Mouse (Mus musculus) stomach, embryonic 16.5 days (tissue): ENCODE measurements around the gene Gm20075. TPM values are rescaled to one million over a fixed set of nuclear protein-coding genes. Genes with fewer than 3 reads are reported as not detected.
"Not testable (repeated sequence)": the region's sequence is repeated elsewhere in the genome, so short reads cannot be mapped to it uniquely, and the experiment has no call there.

Source experiments
- ATAC-seq: fragments of 200-750 bp; cut with Nextera tagmentation; 2 replicates; pipeline ENCODE4 v1.8.0; 2017; ENCODE audit warnings: moderate number of reproducible peaks, moderate TSS enrichment; ENCODE audit not compliant: insufficient read depth, low FRiP score
- H3K27ac ChIP-seq: fragments of 300-500 bp; sonication (generic); 2 replicates; pipeline ENCODE4 v1.5.1; 2014; ENCODE audit warnings: low read length
- H3K27me3 ChIP-seq: fragments of 300-500 bp; sonication (generic); 2 replicates; pipeline ENCODE4 v1.6.1; 2014; ENCODE audit warnings: low read length, control low read depth, mixed read lengths; ENCODE audit not compliant: control insufficient read depth, insufficient read depth
- H3K36me3 ChIP-seq: fragments of 300-500 bp; sonication (generic); 2 replicates; pipeline ENCODE4 v1.6.1; 2014; ENCODE audit warnings: low read length; ENCODE audit not compliant: control insufficient read depth, insufficient read depth
- H3K4me1 ChIP-seq: fragments of 300-500 bp; sonication (generic); 2 replicates; pipeline ENCODE4 v1.6.1; 2014; ENCODE audit warnings: low read length, control low read depth, mixed read lengths; ENCODE audit not compliant: control insufficient read depth, insufficient read depth
- H3K4me2 ChIP-seq: fragments of 300-500 bp; sonication (generic); 2 replicates; pipeline ENCODE4 v1.6.1; 2014; ENCODE audit warnings: low read depth, low read length, mixed read lengths
- H3K4me3 ChIP-seq: fragments of 300-500 bp; sonication (generic); replicated peaks from 2 replicates; pipeline ENCODE4 v1.5.1; 2014; ENCODE audit warnings: mild to moderate bottlenecking, low read length
- H3K9ac ChIP-seq: fragments of 300-500 bp; sonication (generic); 2 replicates; pipeline ENCODE4 v1.6.1; 2014; ENCODE audit warnings: low read length
- H3K9me3 ChIP-seq: fragments of 300-500 bp; sonication (generic); replicated peaks from 2 replicates; pipeline ENCODE4 v1.6.1; 2016; ENCODE audit warnings: low read length, control low read depth; ENCODE audit not compliant: control insufficient read depth
- WGBS: fragments of 180-500 bp; shearing (Covaris S2); extraction: QIAGEN DNeasy Blood & Tissue Kit; methylation state at CpG from one replicate; pipeline ENCODE4 v1.1.7; 2014; 5-methylcytosine and 5-hydroxymethylcytosine counted together
- polyA plus RNA-seq: library from polyadenylated mRNA; unstranded; fragments of >200 nt; fragmentation: Nextera tagmentation; extraction: Ambion mirVana; gene quantifications from 2 replicates; pipeline ENCODE4 v1.2.1, GENCODE M21; 2015

The Gm20075 gene
- polyA plus RNA-seq, 1 experiment from 2014 or later = 18.2 TPM

DNA sequence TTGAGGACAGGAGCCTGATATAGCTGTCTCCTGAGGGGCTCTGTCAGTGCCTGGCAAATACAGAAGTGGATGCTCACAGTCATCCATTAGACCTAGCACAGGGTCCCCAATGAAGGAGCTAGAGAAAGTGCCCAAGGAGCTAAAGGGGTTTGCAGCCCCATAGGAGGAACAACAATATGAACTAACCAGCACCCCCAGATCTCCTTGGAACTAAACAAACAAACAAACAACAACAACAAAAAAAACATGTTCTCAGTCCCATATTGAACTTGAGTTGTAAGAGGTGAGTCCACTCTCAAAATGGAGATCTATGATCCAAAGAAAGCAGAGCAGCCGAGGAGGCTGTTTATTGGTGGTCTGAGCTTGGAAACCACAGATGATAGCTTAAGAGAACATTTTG, 578 bp upstream of the Gm20075 start, which contains the start of gene Gm17190:
Gene Gm17190, plus strand, starts transcription at position 301 of the 400 bp plus-strand sequence.
- H3K36me3 ChIP-seq, ATAC-seq, H3K27me3 ChIP-seq, H3K4me3 ChIP-seq, H3K4me2 ChIP-seq, H3K9me3 ChIP-seq, H3K9ac ChIP-seq, H3K27ac ChIP-seq, H3K4me1 ChIP-seq: not testable (repeated sequence)
- WGBS = 85% methylated on average over 1 of the region's 1 CpGs

DNA sequence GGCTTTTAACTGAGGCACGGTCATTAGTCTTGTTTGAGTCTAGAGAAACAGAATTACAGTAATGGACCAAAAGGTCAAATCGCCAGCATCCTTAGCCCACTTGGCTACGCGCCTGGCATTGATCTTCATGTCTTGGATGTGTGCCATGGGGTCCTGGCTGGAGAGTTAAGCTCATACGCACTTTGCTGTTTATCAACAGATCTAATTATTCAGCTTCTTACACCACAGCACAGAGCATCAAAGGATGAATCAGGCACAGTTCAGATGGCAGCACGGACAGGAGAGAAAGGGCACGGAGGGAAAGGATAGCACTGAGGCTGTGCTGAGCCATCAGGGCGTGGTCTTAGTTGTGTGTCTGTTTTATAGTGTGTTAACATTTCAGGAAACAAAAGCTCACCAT, 7.6 kb downstream of the Gm20075 start:
- Histone ChIP-seq H3K27ac (no peak overlapping the region), H3K9ac (no peak overlapping the region), H3K4me3 (no peak overlapping the region), H3K9me3 (no peaks in the 10 kb centered on the region), H3K4me1 (no peaks in the 10 kb centered on the region), H3K27me3 (no peaks in the 10 kb centered on the region), H3K4me2 (no peak overlapping the region), H3K36me3 (no peaks in the 10 kb centered on the region)
- WGBS = 47% methylated on average over 8 of the region's 8 CpGs
- ATAC-seq = no peak

DNA sequence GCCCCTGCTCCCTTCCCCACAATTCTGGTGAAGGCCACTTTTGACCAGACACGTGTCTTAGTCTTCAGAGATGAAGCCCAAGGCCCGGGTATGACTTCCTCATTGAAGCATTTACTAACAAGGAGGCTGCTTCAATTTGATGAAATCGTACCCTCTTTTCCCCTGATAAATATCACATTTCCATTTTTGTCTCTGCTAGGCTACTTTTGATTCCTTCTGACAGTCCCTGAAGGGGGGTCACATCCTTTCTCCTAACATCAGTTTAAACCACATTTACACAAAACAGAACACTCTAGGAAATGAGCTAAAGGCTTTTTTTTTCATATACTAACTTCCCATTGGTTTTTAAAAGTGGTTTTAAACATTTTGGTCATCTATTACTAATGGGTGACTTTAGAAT, 28.4 kb downstream of the Gm20075 start:
- H3K4me1 ChIP-seq = no peaks in the 10 kb centered on the region
- 78% methylated on average over 3 of the region's 3 CpGs for WGBS
- no peaks in the 10 kb centered on the region for H3K36me3 ChIP-seq
- no peak overlapping the region for H3K4me2 ChIP-seq
- no peak overlapping the region for H3K4me3 ChIP-seq
- no peaks in the 10 kb centered on the region for H3K9me3 ChIP-seq
- no peaks in the 10 kb centered on the region for H3K27me3 ChIP-seq
- no peak overlapping the region for H3K27ac ChIP-seq
- no peak for ATAC-seq
- no peak overlapping the region for H3K9ac ChIP-seq

DNA sequence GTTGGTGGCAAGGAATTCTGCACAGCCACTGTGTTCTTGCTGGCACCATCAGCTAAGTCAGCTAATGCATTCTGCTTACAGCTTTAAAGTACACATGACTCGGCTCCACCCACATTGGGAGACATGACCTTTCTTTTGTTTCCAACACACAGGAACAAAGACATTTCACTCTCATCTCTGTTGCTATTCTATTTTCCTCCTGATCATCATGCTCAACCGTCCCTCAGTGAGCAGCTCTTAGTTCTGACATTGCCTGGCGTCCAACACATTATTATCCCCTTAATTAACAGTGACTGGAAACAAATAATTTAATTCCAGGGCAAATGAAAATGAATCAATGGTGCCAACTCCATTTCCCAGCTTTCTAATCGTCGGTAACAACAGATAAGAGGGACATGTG, 35.8 kb downstream of the Gm20075 start:
- Histone ChIP-seq H3K27me3 (no peaks in the 10 kb centered on the region), H3K4me3 (no peak overlapping the region), H3K9me3 (no peaks in the 10 kb centered on the region; the same call in 1 of the 2 replicates), H3K27ac (no peak overlapping the region), H3K36me3 (no peaks in the 10 kb centered on the region), H3K4me2 (no peak overlapping the region), H3K9ac (no peak overlapping the region), H3K4me1 (no peaks in the 10 kb centered on the region)
- no peak for ATAC-seq
- WGBS = 63% methylated on average over 5 of the region's 5 CpGs

DNA sequence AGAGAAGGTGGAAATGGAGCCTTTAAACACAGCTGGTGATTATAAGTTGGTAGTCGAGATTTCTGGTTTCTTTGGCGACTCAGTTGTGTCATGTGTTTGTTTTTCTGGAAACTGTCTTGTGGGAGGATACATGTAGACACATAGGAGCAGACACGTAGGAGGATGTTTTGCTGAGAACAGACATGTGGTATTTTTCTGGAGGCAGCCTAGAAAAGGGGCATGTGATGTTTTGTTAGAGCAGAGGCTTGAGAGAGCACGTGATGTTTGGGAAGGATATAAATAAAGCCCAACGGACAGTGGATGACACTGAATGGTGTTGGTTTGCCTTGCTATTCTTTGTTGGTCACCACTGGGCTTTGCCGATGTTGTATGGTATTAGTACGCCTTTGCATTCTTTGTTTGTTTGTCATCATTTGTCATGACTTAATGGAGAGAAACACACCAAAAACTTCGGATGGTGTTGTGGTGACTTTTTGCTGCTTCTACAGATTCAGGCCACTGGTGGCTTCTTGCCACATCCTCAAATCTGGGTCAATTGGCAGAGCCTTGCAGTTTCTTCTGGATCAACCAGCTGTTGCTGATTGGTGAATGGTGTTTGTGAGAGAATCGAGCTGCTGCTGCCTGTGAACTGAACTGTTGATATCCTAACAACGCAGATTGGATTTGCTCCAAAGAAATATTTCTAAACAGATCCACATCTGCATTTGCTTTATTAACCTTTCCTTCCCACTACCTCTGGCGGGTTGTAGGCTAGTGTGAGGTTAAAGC, 40.7 kb downstream of the Gm20075 start:
- Histone ChIP-seq H3K36me3 (no peaks in the 10 kb centered on the region), H3K4me2 (no peak overlapping the region), H3K9me3 (no peaks in the 10 kb centered on the region; the same call in 1 of the 2 replicates), H3K9ac (no peak overlapping the region), H3K27ac (no peak overlapping the region), H3K27me3 (no peaks in the 10 kb centered on the region), H3K4me1 (no peaks in the 10 kb centered on the region), H3K4me3 (no peak overlapping the region)
- 64% methylated on average over 11 of the region's 11 CpGs for WGBS
- ATAC-seq = no peak

DNA sequence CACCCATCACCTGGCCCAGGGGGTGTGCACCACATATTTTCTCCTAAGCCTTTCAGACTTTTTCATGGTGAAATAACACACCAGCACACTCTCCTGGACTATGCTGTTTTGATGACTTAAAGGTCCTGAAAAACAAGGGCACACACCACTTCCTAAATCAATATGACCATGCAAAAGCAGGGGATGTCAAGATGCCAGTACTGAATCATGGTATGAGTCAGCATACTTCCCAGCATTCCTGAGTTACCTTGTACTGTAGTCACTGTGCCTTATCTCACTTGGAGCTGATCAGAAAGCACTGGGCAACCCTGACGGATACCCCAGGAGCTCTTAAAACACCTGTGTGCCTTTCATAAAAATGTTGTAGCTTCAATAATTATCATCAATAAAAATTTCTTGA, 41.6 kb downstream of the Gm20075 start:
- H3K27ac ChIP-seq = no peak overlapping the region
- no peaks in the 10 kb centered on the region for H3K4me1 ChIP-seq
- H3K27me3 ChIP-seq = no peaks in the 10 kb centered on the region
- no peak for ATAC-seq
- H3K4me2 ChIP-seq = no peak overlapping the region
- H3K4me3 ChIP-seq = no peak overlapping the region
- no peak overlapping the region for H3K9ac ChIP-seq
- no peaks in the 10 kb centered on the region for H3K36me3 ChIP-seq
- 55% methylated on average over 1 of the region's 1 CpGs for WGBS
- no peaks in the 10 kb centered on the region; the same call in 1 of the 2 replicates for H3K9me3 ChIP-seq

DNA sequence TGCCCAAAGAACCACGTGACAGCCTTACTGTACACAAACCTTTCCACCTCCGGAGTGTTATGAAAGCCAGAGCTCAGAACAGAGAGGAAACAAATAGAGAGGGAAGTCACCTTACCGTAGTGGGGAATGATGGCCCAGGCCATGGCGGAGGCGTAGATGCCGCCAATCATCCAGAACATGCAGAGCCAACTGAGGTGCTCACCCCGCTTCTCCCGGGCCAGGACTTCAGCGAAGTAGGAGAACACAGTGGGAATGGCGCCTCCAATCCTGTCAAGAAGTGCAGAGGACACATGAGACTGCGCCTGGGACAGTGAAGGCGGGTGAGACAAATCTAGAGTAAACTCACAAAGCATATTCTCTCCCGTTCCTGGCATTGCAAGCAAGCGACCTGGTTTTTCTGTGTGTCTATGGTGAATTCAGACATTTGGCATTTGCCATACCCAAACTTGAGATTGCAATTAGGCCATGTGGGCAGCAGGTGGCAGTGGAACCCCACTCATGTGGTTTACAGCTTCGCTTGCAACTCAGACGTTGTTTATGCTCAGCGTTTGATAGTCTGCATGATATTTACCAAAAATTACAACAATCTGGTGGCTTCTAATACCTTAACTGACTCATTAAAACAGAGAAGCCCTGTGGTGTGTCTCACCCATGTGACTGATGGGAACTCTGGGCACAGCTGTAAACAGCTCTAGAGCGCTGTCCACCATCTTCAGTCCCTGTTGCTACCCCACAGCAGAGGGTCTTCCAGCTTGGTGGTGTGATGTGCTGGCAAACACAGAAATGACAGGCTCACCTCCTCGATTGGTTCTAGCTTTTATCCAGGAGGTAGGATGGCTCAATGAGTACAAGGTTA, 50.6 kb downstream of the Gm20075 start:
- Histone ChIP-seq H3K36me3 (no peaks in the 10 kb centered on the region), H3K4me2 (no peak overlapping the region), H3K9ac (no peak overlapping the region), H3K4me3 (no peak overlapping the region), H3K9me3 (no peaks in the 10 kb centered on the region), H3K27me3 (no peaks in the 10 kb centered on the region), H3K27ac (no peak overlapping the region), H3K4me1 (no peaks in the 10 kb centered on the region)
- no peak for ATAC-seq
- 62% methylated on average over 19 of the region's 19 CpGs for WGBS
